Mouse (Mus musculus) adrenal gland, postnatal 25 days (tissue): ENCODE data around the gene Mea1. TPM values are rescaled to one million over a fixed set of nuclear protein-coding genes. Genes with fewer than 3 reads are reported as not detected.
A peak's percentile ranks its signal among the peaks of the same experiment; 100 is the strongest.

Experiments used
- DNase-seq: peaks from one replicate; pipeline ENCODE4 v3.0.0; 2021; ENCODE audit warnings: mixed read lengths
- total RNA-seq: library from RNA; stranded (reverse); gene quantifications from 2 replicates; pipeline ENCODE4 v1.2.3, GENCODE M21; 2021

Gene Mea1
- total RNA-seq, 1 experiment from 2014 or later = 89.2 TPM

DNA sequence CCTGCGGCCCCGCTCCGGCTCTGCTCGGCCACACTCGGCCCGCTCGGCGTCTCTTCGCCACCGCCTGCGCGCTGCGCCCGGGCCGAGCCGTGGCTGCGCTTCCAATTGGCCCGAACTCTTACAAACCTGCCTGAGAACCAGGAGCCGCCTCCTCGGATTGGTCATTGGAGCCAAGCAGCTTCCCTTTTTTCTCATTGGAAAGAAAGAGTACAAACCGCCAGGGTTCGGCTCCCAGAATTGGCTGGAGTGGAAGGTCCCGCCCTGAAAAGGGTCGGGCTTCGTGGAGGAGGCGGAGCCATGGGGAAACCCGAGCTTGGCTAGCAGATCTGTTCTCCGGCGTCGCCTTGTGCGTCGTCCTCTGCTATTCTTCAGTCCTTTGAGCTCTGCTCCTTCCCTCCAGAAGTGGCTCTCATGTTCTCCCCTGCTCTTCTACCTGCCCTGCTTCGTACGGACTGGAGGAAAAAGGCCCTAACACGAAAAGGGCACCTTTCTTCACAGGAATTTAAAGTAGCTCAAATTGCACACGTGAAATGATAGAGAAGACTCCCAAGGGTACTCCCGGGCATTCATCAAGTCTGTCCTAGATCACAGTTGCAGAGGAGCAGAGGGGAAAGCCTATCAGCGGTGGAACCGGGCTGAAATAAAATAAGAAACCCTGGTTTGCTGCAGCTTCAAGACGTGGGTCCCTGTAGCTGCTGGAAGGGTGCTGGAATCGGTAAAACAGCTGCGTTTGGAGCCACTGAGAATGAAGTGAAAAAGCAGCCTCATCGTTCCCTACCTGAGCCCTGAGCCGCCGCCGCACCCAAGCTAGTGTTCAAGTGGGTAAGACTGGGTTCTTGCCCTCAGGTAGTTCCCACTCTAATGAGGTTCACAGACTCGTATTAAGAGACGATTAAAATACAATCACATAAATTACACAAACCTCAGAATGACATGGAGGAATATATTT is 26.6 kb downstream of the Mea1 start, which contains the start of gene Ppp2r5d:
Gene Ppp2r5d (minus strand): TSS at position 225 of the 949 bp plus-strand sequence.
- DNase-seq = peak; percentile 94

DNA sequence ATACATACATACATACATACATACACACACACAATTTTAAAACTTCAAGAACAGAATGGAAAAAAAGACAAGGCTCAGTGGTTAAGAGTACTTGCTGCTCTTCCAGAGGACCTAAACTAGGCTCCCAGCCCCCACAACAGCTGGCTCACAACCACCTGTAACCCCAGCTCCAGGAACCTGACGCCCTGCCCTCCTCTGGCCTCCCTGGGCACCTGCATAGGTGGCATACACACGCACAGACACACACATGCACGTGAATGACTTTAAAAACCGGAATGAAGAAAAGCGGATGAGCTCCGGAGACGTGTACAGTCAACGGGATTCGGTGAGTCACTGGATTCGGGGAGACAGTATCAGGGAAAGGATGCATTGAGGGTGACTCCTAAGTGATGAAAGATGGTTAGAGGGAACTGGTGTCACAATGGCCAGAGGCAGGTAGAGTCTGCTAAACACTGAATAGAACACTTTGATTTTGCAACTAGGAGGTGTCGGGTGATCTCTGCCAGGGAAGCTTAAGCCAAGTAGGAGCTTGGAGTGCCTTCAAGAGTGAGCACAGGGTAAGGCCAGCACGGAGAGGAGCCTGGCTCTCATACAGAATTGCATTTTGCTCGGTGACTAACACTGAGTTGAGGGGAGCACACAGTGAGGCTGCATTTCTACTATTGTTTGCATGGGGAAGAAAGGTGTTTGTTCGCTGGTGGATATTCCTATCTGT is 27.9 kb downstream of the Mea1 start:
- DNase-seq = no peak

DNA sequence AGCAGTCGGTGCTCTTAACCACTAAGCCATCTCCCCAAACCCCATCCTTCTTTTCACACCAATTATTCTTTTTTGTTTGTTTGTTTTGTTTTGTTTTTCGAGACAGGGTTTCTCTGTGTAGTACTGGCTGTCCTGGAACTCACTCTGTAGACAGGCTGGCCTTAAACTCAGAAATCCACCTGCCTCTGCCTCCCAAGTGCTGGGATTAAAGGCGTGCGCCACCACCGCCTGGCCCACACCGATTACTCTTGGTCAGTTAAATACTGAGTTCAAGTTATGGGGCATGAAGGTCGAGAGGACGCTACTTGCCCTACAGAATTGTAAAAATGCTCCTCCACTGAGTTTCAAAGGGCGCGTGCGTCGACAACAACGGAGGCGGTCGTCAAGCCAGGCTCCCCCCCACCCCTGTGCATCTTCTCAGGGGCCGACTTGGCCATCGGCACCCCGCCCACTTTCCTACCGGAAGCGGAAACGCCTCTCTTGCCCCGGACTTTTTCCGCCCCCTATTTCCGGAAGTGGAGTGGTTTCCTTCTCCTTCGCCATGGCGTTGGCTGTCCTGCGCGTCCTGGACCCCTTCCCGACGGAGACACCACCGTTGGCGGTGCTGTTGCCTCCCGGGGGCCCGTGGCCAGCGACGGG is 32.5 kb downstream of the Mea1 start, which contains the start of gene Pex6:
Gene Pex6 (plus strand): TSS at position 505 of the 639 bp plus-strand sequence.
- peak; percentile 93 for DNase-seq

DNA sequence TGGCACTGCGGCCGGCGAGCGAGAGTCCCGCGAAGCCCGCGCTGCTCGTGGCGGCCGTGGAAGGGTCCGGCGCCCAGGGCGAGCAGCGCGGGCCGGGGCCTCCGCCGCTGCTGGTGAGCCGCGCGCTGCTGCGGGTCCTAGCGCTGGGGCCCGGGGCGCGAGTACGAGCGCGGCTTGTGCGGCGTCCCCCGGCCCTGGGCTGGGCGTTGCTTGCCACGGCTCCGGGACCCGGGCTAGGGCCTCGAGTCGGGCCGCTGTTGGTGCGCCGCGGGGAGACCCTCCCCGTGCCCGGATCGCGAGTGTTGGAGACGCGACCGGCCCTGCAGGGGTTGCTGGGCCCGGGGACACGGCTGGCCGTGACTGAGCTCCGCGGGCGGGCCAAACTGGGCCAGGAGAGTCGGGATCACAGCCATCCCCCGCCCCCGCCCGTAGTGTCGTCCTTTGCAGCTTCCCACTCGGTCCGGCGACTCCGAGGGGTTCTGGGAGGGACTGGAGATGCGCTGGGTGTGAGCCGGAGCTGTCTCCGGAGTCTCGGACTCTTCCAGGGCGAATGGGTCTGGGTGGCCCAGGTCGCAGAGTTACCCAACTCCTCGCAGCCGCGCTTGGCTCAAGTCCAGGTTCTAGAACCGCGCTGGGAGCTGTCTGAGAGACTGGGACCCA is 33.1 kb downstream of the Mea1 start:
- DNase-seq = peak; percentile 75

DNA sequence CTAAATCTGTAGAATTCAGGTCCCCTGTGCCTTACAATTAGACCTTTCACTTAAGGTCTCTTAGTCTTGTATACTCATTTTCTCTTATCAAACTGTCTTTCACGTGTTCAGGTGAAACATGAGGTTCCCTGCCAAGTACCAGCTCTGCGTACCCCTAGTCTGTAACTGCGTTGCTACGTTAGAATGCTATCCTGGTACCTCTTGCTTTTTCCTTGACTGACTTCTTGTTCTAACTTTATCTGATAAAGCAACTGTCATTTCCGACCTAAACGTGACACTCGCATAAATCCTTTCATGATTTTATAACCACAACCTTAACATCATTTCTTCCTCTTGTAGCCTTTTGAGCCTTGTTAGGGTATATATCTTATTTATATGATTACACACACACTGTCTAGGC is 33.8 kb downstream of the Mea1 start:
- no peak for DNase-seq

DNA sequence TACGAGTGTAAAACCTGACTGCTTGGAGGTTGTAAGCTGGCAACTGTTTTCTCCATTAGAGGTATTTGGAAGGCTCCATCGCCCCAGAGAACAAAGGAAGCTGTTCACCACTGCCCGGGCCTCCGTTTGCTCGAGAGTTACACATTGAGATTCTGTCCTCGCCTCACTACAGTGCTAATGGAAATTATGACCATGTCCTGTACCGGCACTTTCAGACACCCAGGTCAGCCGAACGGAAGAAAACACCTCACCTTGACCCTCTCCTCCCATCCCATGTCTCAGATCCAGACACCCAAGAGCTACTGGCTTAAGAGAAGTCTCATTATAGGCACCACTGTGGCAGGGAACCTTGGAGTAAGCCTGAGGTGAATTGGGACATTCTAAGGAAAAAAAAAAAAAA is 35.3 kb downstream of the Mea1 start:
- no peak for DNase-seq

DNA sequence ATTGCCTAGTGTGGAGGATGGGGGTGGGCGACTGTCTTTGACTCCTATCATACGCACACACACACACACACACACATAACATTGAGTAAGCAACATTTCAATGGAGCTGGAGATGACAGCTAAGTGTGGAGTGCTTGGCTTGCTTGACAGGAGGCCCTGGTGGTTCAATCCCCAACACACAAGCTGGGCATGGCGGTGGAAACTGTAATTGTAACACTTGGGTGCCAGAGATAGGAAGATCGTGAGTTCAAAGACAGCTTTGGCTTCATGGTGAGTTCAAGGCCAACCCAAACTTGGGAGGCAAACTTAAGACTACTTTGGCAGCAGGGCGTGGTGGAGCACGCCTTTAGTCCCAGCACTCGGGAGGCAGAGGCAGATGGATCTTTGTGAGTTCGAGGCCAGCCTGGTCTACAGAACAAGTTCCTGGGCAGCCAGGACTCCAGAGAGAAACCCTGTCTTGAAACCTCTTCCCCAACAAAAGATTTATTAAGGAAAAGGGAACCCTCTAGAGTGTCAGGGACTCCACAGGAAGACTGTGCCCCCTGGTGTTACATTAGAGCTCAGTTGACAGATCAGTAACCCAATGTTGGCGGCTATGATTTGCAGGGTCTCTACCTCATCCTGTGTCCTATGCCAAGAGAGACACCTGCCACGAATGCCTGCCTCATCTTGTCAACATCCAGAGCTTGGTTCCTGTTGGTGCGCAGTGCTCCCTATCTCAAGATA is 36.3 kb downstream of the Mea1 start:
- no peak for DNase-seq

DNA sequence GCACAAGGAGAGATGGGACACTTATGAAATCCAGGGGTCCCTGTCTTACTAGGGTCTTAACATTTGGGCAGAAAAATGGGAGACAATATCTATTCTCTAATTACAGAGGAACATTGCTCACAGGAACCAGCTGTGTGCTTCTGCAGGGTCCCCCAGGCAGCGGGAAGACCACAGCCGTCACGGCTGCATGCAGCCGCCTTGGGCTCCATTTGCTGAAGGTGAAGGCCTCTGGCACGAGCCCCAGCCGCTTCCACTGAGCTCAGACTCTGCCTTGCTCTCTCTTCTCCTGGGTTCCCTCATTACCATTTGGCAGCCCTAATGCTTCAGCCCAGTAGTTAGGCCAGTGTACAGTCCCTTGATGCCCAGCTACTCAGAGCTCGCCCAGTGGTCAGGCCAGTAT is 42.5 kb downstream of the Mea1 start:
- no peak for DNase-seq

DNA sequence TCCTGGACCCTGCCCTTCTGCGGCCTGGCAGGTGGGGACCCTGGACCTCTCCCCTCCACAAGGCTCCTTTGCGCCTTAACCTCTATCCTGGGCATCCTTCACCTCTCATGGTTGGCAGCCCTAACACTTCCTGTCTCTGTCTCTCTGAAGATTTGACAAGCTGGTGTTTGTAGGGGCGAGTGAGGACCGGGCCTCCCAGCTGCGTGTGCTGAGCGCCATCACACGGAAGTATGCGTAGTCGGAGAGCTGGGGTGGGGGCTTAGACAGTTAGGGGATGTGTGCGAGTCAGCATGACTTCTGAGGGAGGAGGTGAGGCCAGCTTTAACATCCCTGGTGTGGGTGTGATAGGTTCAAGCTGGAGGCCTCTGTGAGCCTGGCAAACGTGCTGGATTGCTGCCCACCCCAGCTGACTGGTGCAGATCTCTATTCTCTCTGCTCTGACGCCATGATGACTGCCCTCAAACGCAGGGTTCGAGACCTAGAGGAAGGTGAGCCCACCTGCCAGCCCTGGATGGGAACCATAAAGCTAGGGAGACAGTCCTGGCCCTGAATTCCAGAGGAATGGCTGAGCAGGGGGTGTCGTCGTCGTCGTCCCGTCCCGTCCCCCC is 46.0 kb downstream of the Mea1 start:
- no peak for DNase-seq

DNA sequence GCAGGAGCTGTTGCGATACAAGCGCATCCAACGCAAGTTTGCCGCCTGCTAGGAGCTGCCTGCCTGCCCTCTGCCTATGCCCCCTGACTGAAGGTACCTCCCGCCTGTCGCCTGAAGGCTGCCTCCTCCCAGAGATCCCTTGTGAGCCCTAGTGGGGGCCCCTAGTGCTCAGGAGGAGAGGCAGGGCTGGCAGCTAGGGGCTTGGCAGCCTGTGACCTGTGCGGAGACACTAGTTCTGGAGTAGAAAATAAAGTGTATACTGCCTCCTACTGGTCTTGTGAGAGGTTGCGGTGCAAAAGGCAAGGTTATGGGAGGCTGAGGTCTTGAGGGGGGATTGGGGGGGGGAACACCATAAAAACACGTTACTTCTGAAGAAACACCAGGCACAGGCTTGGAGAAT is 46.7 kb downstream of the Mea1 start:
- DNase-seq = no peak

DNA sequence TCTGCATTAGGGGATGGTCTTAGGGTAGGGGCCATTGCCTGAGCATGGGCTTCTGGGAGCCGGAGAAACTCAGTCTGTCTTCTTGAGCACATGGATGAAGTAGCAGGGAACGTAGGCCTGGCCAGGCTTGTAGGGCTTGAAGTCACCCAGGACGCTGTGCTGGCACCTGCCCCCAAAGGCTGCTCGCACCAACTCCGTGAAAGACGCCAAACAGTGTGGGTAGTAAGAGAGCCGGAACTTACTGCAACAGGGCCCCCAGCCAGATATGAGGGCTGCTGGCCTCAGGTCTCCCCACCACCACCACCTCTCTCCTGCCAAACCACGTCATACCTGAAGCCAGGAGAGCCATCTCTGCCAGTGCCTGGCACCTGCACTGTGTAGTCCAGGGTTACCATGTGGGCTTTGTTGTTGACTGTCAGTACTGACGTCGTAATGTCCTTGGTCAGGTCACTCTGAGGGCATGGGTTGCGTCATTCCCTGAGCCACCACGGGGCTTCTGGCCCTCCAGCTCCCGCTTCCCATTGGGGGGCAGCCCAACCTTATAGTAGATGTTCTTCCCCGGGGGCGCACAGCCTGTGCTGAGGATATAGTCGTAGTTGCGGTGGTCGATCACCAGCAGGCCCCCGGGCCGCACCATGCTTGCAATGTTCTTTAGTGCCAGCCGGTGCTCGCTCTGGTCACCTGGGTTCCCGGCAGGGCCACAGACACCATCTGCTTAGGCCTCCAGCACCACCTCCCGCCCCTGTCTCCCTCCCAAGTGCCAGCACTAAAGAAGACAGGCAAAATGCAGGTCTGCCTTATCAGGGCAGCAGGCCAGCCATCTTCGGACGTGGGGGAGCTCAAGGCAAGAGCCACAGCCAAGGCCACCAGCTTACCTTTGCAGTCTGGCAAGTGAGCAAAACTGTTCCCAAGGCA is 47.4 kb downstream of the Mea1 start:
- no peak for DNase-seq

DNA sequence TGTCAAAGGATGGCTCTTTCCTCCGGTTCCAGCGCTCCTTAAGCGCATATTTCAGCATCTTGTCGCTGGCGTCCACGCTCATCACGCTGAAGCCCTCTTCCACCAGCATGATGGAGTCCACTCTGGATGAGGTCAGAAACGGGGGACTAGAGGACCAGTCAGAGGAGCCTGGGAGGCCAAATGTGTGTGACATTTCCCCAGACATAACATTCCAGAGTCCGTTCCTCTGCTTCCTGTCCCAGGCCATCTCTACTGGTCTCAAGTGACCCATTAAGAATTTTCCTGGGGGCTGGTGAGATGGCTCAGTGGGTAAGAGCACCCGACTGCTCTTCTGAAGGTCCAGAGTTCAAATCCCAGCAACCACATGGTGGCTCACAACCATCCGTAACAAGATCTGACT is 48.7 kb downstream of the Mea1 start:
- no peak for DNase-seq

DNA sequence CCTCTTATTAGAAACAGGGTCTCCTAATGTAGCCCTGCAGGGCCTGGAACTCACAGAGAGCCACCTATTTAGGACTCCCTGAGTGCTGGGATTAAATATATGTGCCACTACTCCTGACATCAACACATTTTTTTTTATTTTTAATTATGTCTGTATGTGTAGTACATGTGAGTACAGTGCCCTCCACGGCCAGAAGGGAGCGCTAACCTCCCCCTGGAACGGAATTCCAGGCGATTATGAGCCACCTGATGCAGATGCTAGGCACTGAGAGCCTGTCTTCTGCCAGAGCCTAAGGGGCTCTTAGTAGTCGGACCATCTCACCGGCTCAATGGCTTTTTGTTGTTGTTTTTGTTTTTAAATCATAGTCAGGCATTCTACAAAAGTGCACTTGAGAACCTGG is 49.4 kb downstream of the Mea1 start:
- DNase-seq = no peak

DNA sequence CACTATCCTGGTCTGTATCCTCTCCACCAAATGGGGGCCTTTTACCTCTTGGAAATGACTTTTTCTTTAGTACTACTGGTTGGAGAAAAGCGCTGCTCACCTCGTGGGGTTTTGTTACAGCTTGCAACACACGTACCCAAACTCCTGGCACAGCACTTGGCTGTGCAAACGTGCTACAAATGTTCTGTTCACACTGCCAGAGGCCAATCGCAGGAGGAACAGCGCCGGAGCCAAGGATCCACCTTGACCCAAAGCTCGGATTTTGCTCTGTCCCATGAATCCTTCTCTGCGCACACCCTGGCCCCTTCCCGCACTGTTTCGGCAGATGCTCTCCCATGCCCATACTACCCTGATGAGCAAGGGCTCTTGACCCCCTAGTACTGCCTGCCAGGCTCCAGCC is 49.9 kb downstream of the Mea1 start:
- DNase-seq = no peak

DNA sequence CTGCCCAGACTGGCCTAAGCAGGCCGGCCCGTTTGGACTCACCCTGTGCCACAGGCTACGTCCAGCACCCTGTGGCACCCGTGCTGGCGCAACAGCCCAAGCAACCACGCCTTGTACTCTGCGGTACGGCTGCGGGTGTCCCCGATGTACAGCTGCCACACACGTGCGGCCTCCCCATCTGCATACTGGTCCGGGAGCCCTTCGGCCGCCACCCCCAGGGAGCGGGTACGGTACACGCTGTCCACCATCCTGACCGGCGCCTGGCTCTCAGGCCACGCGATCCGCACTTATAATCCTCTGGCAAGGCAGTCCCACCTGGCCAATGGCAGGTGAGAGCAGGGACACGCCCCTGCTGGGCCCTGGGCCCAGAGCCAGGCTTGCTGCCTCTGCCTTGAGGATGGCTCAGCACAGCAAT is 50.3 kb downstream of the Mea1 start, which contains the start of gene Gnmt:
Gene Gnmt (minus strand): TSS at position 265 of the 415 bp plus-strand sequence.
- no peak for DNase-seq
